In genomic region chr3:51398667-51399066, GRCm38 (mm10) we compare ENCODE assay signal across 34 mouse cellular contexts. TPM values are rescaled to one million over a fixed set of nuclear protein-coding genes. Genes with fewer than 3 reads are reported as not detected.
DNase-seq lines count a peak whose midpoint lies in the region; ATAC-seq and TF ChIP-seq lines count a peak whose summit lies in the region.
"Had no signal": no experiment of that assay in that cellular context is flagged by ENCODE, and none has a peak within 500 bp of the region (broad histone marks: within the 10 kb centered on the region; RNA-seq: fewer than 3 reads in every experiment).

No protein-coding gene starts in this region.

- WGBS in heart, embryonic 12.5 days = 26% methylated on average over 3 of the region's 3 CpGs
- WGBS in heart, adult 2 months = 45% methylated on average over 3 of the region's 3 CpGs
- 3% methylated on average over 3 of the region's 3 CpGs for WGBS in midbrain, embryonic 12.5 days
- WGBS in midbrain, embryonic 13.5 days = 4% methylated on average over 3 of the region's 3 CpGs
- WGBS in intestine, embryonic 15.5 days = 20% methylated on average over 3 of the region's 3 CpGs

- no peak for TF ChIP-seq POLR2A in heart, adult 2 months (IDR thresholded peaks at IDR 0.05; ENCODE audit: insufficient read depth, low read depth, low read length)

- DNase-seq in heart, adult 2 months = no peak
- peak; percentile 35 for DNase-seq in ES-CJ7 (ENCODE audit: low read depth, low spot score)
- no peak for DNase-seq in left cerebral cortex, postnatal 4 days
- DNase-seq: B cell, adult 2 months; cerebellum, adult 11-12 months; cerebellum, adult 9-11 months; embryo, embryonic 11 days; gastrocnemius, postnatal 25 days; heart, adult 11 months; heart, postnatal 14 days; kidney, adult 18-20 months; kidney, postnatal 4 days; layer of hippocampus, postnatal 36 days; liver; lung, embryonic 14.5 days; lung, postnatal 14 days; retina, postnatal 1 day; right cerebral cortex, postnatal 14 days; thymus, adult 2 months; thymus, postnatal 36 days had no signal

- 0 out of 2 replicates have a peak, but pooled peaks cover 14% of the 10 kb centered on the region for H3K27me3 ChIP-seq in heart, embryonic 12.5 days (replicated peaks)
- no peaks in the 10 kb centered on the region for H3K27me3 ChIP-seq in heart, adult 2 months (ENCODE audit: control insufficient read depth, insufficient read depth, low read length)
- H3K27me3 ChIP-seq in midbrain, embryonic 12.5 days = peaks cover 37% of the 10 kb centered on the region
- peaks cover 25% of the 10 kb centered on the region for H3K27me3 ChIP-seq in midbrain, embryonic 13.5 days
- H3K27me3 ChIP-seq in intestine, embryonic 15.5 days (replicated peaks) = no peaks in the 10 kb centered on the region

- H3K9ac ChIP-seq in heart, embryonic 12.5 days = no peak overlapping the region
- no peak overlapping the region for H3K9ac ChIP-seq in heart, adult 2 months (ENCODE audit: low read depth, low read length)
- no peak overlapping the region for H3K9ac ChIP-seq in midbrain, embryonic 12.5 days (replicated peaks)
- no peak overlapping the region for H3K9ac ChIP-seq in midbrain, embryonic 13.5 days (replicated peaks)
- H3K9ac ChIP-seq in intestine, embryonic 15.5 days = no peak overlapping the region
- H3K9ac ChIP-seq: embryonic facial prominence, embryonic 13.5 days; forebrain, embryonic 13.5 days; hindbrain, embryonic 15.5 days; liver, embryonic 15.5 days; lung, embryonic 14.5 days; neural tube, embryonic 15.5 days had no signal

- H3K9me3 ChIP-seq in heart, embryonic 12.5 days (replicated peaks) = no peaks in the 10 kb centered on the region
- H3K9me3 ChIP-seq in midbrain, embryonic 12.5 days = no peaks in the 10 kb centered on the region
- H3K9me3 ChIP-seq in midbrain, embryonic 13.5 days = no peaks in the 10 kb centered on the region
- no peaks in the 10 kb centered on the region for H3K9me3 ChIP-seq in intestine, embryonic 15.5 days
- H3K9me3 ChIP-seq: embryonic facial prominence, embryonic 13.5 days; forebrain, embryonic 13.5 days; G1E; hindbrain, embryonic 10.5 days; hindbrain, embryonic 15.5 days; liver, embryonic 15.5 days; neural tube, embryonic 15.5 days had no signal

- intact Hi-C loops in heart, adult 2 months (cut with DNase I) = no loop called here
- intact Hi-C loops in left cerebral cortex, postnatal 4 days (cut with DNase I) = no loop called here

- TF ChIP-seq EP300 in heart, adult 2 months (IDR thresholded peaks at IDR 0.05; ENCODE audit: insufficient read depth, low read depth, low read length) = no peak

- no peak overlapping the region for H3K27ac ChIP-seq in heart, embryonic 12.5 days (ENCODE audit: poor library complexity, severe bottlenecking)
- no peak overlapping the region for H3K27ac ChIP-seq in heart, adult 2 months
- peak overlapping the region; percentile 8; the same call in 1 of the 2 replicates for H3K27ac ChIP-seq in midbrain, embryonic 12.5 days (replicated peaks)
- no peak overlapping the region for H3K27ac ChIP-seq in midbrain, embryonic 13.5 days
- no peak overlapping the region for H3K27ac ChIP-seq in intestine, embryonic 15.5 days
- H3K27ac ChIP-seq: embryonic facial prominence, embryonic 13.5 days; forebrain, embryonic 13.5 days; hindbrain, embryonic 10.5 days; hindbrain, embryonic 15.5 days; liver, embryonic 15.5 days; neural tube, embryonic 15.5 days had no signal

- no peaks in the 10 kb centered on the region for H3K79me2 ChIP-seq in heart, adult 2 months (replicated peaks; ENCODE audit: control insufficient read depth, insufficient read depth, low read length)

- peaks cover 18% of the 10 kb centered on the region for H3K4me1 ChIP-seq in heart, embryonic 12.5 days (replicated peaks)
- H3K4me1 ChIP-seq in heart, adult 2 months (ENCODE audit: control insufficient read depth, insufficient read depth, low read length) = no peaks in the 10 kb centered on the region
- peaks cover 26% of the 10 kb centered on the region for H3K4me1 ChIP-seq in midbrain, embryonic 12.5 days
- peaks cover 17% of the 10 kb centered on the region for H3K4me1 ChIP-seq in midbrain, embryonic 13.5 days (replicated peaks)
- H3K4me1 ChIP-seq in intestine, embryonic 15.5 days (replicated peaks) = no peaks in the 10 kb centered on the region; the same call in 1 of the 2 replicates

- H3K4me3 ChIP-seq in heart, embryonic 12.5 days = no peak overlapping the region
- no peak overlapping the region for H3K4me3 ChIP-seq in heart, adult 2 months
- no peak overlapping the region for H3K4me3 ChIP-seq in midbrain, embryonic 12.5 days
- H3K4me3 ChIP-seq in midbrain, embryonic 13.5 days (replicated peaks) = no peak overlapping the region
- H3K4me3 ChIP-seq in intestine, embryonic 15.5 days (replicated peaks) = no peak overlapping the region
- H3K4me3 ChIP-seq: embryonic facial prominence, embryonic 13.5 days; erythroblast, embryonic 14.5 days; forebrain, embryonic 13.5 days; hindbrain, embryonic 10.5 days; hindbrain, embryonic 15.5 days; liver, embryonic 15.5 days; neural tube, embryonic 15.5 days had no signal

- ATAC-seq in heart, embryonic 12.5 days (ENCODE audit: insufficient number of reproducible peaks, low FRiP score) = no peak
- ATAC-seq in midbrain, embryonic 12.5 days (ENCODE audit: low FRiP score, low read depth) = 0 out of 2 replicates have a peak, but pooled peaks have one; percentile 19
- no peak for ATAC-seq in midbrain, embryonic 13.5 days
- no peak for ATAC-seq in intestine, embryonic 15.5 days
- ATAC-seq: forebrain, embryonic 13.5 days; inflammation-experienced regulatory T-cells, adult 6 months had no signal

- no peak for TF ChIP-seq CTCF in heart, adult 2 months (IDR thresholded peaks at IDR 0.05)

- H3K4me2 ChIP-seq in heart, embryonic 12.5 days = peak overlapping the region; percentile 3; the same call in 1 of the 2 replicates
- 0 out of 2 replicates have a peak overlapping the region, but pooled peaks have one; percentile 21 for H3K4me2 ChIP-seq in midbrain, embryonic 12.5 days (replicated peaks)
- no peak overlapping the region for H3K4me2 ChIP-seq in midbrain, embryonic 13.5 days (replicated peaks)
- H3K4me2 ChIP-seq in intestine, embryonic 15.5 days (replicated peaks) = no peak overlapping the region
- H3K4me2 ChIP-seq: embryonic facial prominence, embryonic 13.5 days; forebrain, embryonic 13.5 days; hindbrain, embryonic 15.5 days; liver, embryonic 15.5 days; lung, embryonic 14.5 days; neural tube, embryonic 15.5 days had no signal

- peaks cover 12% of the 10 kb centered on the region for H3K36me3 ChIP-seq in heart, embryonic 12.5 days
- H3K36me3 ChIP-seq in heart, adult 2 months (ENCODE audit: control insufficient read depth, insufficient read depth, low read length) = no peaks in the 10 kb centered on the region
- H3K36me3 ChIP-seq in midbrain, embryonic 12.5 days = peaks cover 12% of the 10 kb centered on the region
- peaks cover 11% of the 10 kb centered on the region for H3K36me3 ChIP-seq in midbrain, embryonic 13.5 days
- no peaks in the 10 kb centered on the region for H3K36me3 ChIP-seq in intestine, embryonic 15.5 days

RNA-seq across cellular contexts. Expression of gene Mgarp, which starts 2.1 kb away (rescaled TPM):
- 14.0 and 14.5 TPM in 2 replicates for polyA plus RNA-seq in heart, embryonic 12.5 days (2016; fragmentation: Nextera tagmentation; extraction: Ambion mirVana)
- under 1 TPM in 1 of 2 experiments, not detected in 1; 0.70 TPM for total RNA-seq in heart, adult 2 months (2021)
- 0.12 and 0.41 TPM in 2 replicates for polyA plus RNA-seq in heart, adult 2 months (2012; rRNA removed)
- polyA plus RNA-seq in midbrain, embryonic 12.5 days (2016; fragmentation: Nextera tagmentation; extraction: Ambion mirVana) = 11.7 and 19.2 TPM in 2 replicates
- 5.6 and 12.0 TPM in 2 replicates for polyA plus RNA-seq in midbrain, embryonic 13.5 days (2015; fragmentation: Nextera tagmentation; extraction: Ambion mirVana)
- not detected for total RNA-seq in left cerebral cortex, postnatal 4 days (2021)
- polyA plus RNA-seq in intestine, embryonic 15.5 days (2015; fragmentation: Nextera tagmentation; extraction: Ambion mirVana) = 4.0 and 7.5 TPM in 2 replicates
- total RNA-seq: gastrocnemius, postnatal 25 days; layer of hippocampus, postnatal 36 days; left cerebral cortex, postnatal 10 days had no signal

RNA-seq across cellular contexts. Expression of gene Ndufc1, which starts 10.1 kb away (rescaled TPM):
- 1,439 and 1,474 TPM in 2 replicates for polyA plus RNA-seq in heart, embryonic 12.5 days (2016; fragmentation: Nextera tagmentation; extraction: Ambion mirVana)
- total RNA-seq in heart, adult 2 months (2021) = 1,000 to 10,000 TPM; 1,555 to 1,819 TPM
- 526 and 770 TPM in 2 replicates for polyA plus RNA-seq in heart, adult 2 months (2012; rRNA removed)
- polyA plus RNA-seq in midbrain, embryonic 12.5 days (2016; fragmentation: Nextera tagmentation; extraction: Ambion mirVana) = 707 and 785 TPM in 2 replicates
- polyA plus RNA-seq in midbrain, embryonic 13.5 days (2015; fragmentation: Nextera tagmentation; extraction: Ambion mirVana) = 772 and 835 TPM in 2 replicates
- total RNA-seq in left cerebral cortex, postnatal 4 days (2021) = 100 to 1,000 TPM; 211 to 236 TPM
- polyA plus RNA-seq in intestine, embryonic 15.5 days (2015; fragmentation: Nextera tagmentation; extraction: Ambion mirVana) = 798 and 916 TPM in 2 replicates

RNA-seq across cellular contexts. Expression of gene Naa15, which starts 16.3 kb away (rescaled TPM):
- polyA plus RNA-seq in heart, embryonic 12.5 days (2016; fragmentation: Nextera tagmentation; extraction: Ambion mirVana) = 49.1 and 50.4 TPM in 2 replicates
- 10 to 100 TPM; 45.9 to 55.0 TPM for total RNA-seq in heart, adult 2 months (2021)
- 4.9 and 10.8 TPM in 2 replicates for polyA plus RNA-seq in heart, adult 2 months (2012; rRNA removed)
- polyA plus RNA-seq in midbrain, embryonic 12.5 days (2016; fragmentation: Nextera tagmentation; extraction: Ambion mirVana) = 70.7 and 75.8 TPM in 2 replicates
- polyA plus RNA-seq in midbrain, embryonic 13.5 days (2015; fragmentation: Nextera tagmentation; extraction: Ambion mirVana) = 56.4 and 63.7 TPM in 2 replicates
- 10 to 100 TPM; 72.5 to 75.8 TPM for total RNA-seq in left cerebral cortex, postnatal 4 days (2021)
- polyA plus RNA-seq in intestine, embryonic 15.5 days (2015; fragmentation: Nextera tagmentation; extraction: Ambion mirVana) = 45.7 and 51.6 TPM in 2 replicates

RNA-seq across cellular contexts. Expression of gene Elf2, which starts 58.2 kb away (rescaled TPM):
- 45.5 and 57.7 TPM in 2 replicates for polyA plus RNA-seq in heart, embryonic 12.5 days (2016; fragmentation: Nextera tagmentation; extraction: Ambion mirVana)
- total RNA-seq in heart, adult 2 months (2021) = 10 to 100 TPM; 55.7 to 56.9 TPM
- polyA plus RNA-seq in heart, adult 2 months (2012; rRNA removed) = 25.6 and 38.1 TPM in 2 replicates
- polyA plus RNA-seq in midbrain, embryonic 12.5 days (2016; fragmentation: Nextera tagmentation; extraction: Ambion mirVana) = 38.3 and 50.1 TPM in 2 replicates
- 50.3 and 51.3 TPM in 2 replicates for polyA plus RNA-seq in midbrain, embryonic 13.5 days (2015; fragmentation: Nextera tagmentation; extraction: Ambion mirVana)
- 10 to 100 TPM; 37.1 to 42.6 TPM for total RNA-seq in left cerebral cortex, postnatal 4 days (2021)
- polyA plus RNA-seq in intestine, embryonic 15.5 days (2015; fragmentation: Nextera tagmentation; extraction: Ambion mirVana) = 62.8 and 65.4 TPM in 2 replicates

Comparison
In these comparisons a context has a peak if more than half of its experiments do, and no peak if none do; other contexts are left out.
1. H3K4me2 ChIP-seq: peak in heart, embryonic 12.5 days (single experiment) and midbrain, embryonic 12.5 days (single experiment); none in midbrain, embryonic 13.5 days (single experiment) and intestine, embryonic 15.5 days (single experiment).